Mouse (Mus musculus) splenic B cell, adult 2 months (primary cell): Measurements from ENCODE around the gene Ehmt2.

Experiments
- DNase-seq: peaks from one replicate; pipeline ENCODE4 v3.0.0-alpha.2; 2011; ENCODE audit warnings: low read depth, low spot score
- H3K27me3 ChIP-seq: 2 replicates; pipeline ENCODE4 v1.6.1; 2012; ENCODE audit warnings: mild to moderate bottlenecking, low read length, moderate library complexity, mixed read lengths; ENCODE audit not compliant: control insufficient read depth, poor library complexity, insufficient read depth, severe bottlenecking
- H3K36me3 ChIP-seq: 2 replicates; pipeline ENCODE4 v1.6.1; 2012; ENCODE audit warnings: mild to moderate bottlenecking, low read length, moderate library complexity, mixed read lengths; ENCODE audit not compliant: control insufficient read depth, poor library complexity, insufficient read depth, severe bottlenecking

The Ehmt2 gene

GRCm38 (mm10) chr17:34881683-34882310, 16.5 kb upstream of the Ehmt2 start, which contains the start of gene Gm20547:
Gm20547 (minus strand) TSS chr17:34882042.
- no peaks in the 10 kb centered on the region for H3K36me3 ChIP-seq
- no peaks in the 10 kb centered on the region for H3K27me3 ChIP-seq
- DNase-seq = no peak

- H3K27me3 ChIP-seq = no peaks in the 10 kb centered on the region
- no peak for DNase-seq
- no peaks in the 10 kb centered on the region for H3K36me3 ChIP-seq
Observed at GRCm38 (mm10) chr17:34883332-34883731, 14.9 kb upstream of the Ehmt2 start.

- Histone ChIP-seq H3K27me3 (no peaks in the 10 kb centered on the region), H3K36me3 (no peaks in the 10 kb centered on the region)
- DNase-seq = no peak
Observed at GRCm38 (mm10) chr17:34884704-34885103, 13.6 kb upstream of the Ehmt2 start.

GRCm38 (mm10) chr17:34885615-34886014, 12.7 kb upstream of the Ehmt2 start:
- DNase-seq = no peak
- Histone ChIP-seq H3K27me3 (no peaks in the 10 kb centered on the region), H3K36me3 (no peaks in the 10 kb centered on the region)

DNA sequence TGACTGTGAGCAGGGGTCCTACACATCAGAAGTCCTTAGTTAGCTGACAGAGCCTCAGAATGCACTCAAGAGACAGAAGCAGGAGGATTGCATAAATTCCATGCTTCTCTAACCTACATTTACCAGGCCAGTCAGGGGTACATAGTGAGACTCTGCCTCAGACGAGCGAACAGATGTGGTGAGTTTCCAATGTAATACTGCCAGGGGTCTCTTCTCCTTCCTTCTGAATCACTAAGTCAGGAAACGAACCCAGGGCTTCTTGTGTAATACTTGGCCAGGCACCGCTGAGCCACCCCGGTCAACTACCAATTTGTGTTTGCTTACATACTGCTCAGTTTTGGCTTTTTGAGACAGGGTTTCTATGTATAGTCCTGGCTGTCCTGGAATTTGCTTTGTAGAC, 10.3 kb upstream of the Ehmt2 start:
- Histone ChIP-seq H3K36me3 (no peaks in the 10 kb centered on the region), H3K27me3 (no peaks in the 10 kb centered on the region)
- DNase-seq = no peak

- Histone ChIP-seq H3K27me3 (no peaks in the 10 kb centered on the region), H3K36me3 (no peaks in the 10 kb centered on the region)
- DNase-seq = no peak
Observed at GRCm38 (mm10) chr17:34890074-34890743, 8.1 kb upstream of the Ehmt2 start.

DNA sequence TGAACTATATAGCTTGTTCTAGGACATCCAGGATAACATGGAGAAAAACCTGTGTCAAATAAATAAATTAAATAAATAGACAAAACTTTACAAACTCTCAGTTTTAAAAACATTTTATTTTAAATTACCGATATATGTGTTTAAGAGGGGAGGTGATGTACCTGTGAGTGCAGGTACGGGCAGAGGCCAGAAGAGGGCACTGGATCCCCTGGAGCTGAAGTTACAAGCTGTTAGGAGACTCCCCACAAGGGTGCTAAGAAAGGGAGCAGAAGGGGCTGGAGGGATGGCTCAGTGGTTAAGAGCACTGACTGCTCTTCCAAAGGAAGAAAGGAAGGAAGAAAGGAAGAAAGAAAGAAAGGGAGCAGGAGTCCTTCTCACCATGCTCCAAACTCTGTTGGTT, 6.9 kb upstream of the Ehmt2 start:
- Histone ChIP-seq H3K27me3 (no peaks in the 10 kb centered on the region), H3K36me3 (no peaks in the 10 kb centered on the region)
- peak; percentile 39 for DNase-seq

GRCm38 (mm10) chr17:34893072-34893824, 5.0 kb upstream of the Ehmt2 start:
- no peaks in the 10 kb centered on the region for H3K36me3 ChIP-seq

DNA sequence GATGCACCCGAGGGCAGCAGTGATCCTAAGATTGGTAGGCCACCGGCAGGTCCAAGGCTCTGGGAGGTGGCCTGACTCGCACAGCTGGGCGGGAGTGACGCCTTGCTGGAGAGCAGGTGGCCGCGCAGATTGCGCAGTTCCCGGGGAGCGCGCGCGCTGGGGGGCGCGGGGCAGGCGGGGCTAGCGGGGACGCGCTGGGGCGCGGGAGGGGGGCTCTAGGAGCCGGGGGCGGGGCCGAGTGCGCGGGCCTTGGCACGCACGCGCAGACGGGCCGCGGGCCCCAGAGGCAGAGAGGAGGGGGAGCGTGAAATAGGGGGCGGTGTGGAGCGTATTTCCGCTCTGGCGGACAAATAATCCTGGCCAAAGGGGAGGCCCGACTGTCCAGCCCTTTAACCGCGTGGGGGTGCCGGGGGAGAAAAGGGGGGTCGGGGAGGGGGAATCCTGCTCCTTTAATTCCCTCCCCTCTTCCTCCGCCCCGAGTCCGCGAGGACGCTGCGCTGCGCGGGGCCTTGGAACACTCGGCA, 4.1 kb upstream of the Ehmt2 start:
- no peaks in the 10 kb centered on the region for H3K27me3 ChIP-seq
- no peaks in the 10 kb centered on the region for H3K36me3 ChIP-seq
- peak; percentile 94 for DNase-seq

More at GRCm38 (mm10) chr17:34893072-34893824, 5.0 kb upstream of the Ehmt2 start:
- DNase-seq = no peak
- H3K27me3 ChIP-seq = no peaks in the 10 kb centered on the region

GRCm38 (mm10) chr17:34894801-34895530, 3.3 kb upstream of the Ehmt2 start:
- DNase-seq = peak; percentile 21
- no peaks in the 10 kb centered on the region for H3K27me3 ChIP-seq
- no peaks in the 10 kb centered on the region for H3K36me3 ChIP-seq

DNA sequence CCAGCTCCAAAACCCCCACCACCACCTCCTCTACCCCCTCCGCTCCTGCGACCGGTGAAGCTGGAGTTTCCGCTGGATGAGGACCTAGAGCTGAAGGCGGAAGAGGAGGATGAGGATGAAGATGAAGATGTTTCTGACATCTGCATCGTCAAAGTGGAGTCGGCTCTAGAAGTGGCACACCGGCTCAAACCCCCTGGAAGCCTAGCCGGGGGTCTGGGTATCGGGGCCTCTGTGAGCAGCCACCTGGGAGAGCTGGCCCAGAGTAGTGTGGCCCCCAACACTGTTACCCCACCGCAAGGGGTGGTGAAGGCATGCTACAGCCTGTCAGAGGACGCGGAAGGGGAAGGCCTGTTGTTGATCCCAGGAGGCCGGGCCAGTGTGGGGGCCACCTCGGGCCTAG, 2.5 kb upstream of the Ehmt2 start:
- no peak for DNase-seq
- H3K36me3 ChIP-seq = no peaks in the 10 kb centered on the region
- H3K27me3 ChIP-seq = no peaks in the 10 kb centered on the region

DNA sequence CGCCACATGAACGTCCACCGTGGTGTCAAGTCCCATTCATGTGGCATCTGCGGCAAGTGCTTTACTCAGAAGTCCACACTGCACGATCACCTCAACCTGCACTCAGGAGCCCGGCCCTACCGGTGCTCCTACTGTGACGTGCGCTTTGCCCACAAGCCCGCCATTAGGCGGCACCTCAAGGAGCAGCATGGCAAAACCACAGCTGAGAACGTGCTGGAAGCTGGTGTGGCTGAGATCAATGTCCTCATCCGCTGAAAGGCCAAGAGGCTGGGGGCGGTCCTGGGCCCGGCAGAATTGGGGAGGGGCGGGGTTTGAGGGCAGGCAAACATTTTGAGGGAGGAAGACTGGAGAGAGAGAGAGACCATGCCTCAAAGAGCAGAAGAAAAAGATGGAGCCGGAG, 1.9 kb upstream of the Ehmt2 start:
- no peaks in the 10 kb centered on the region for H3K36me3 ChIP-seq
- DNase-seq = no peak
- no peaks in the 10 kb centered on the region for H3K27me3 ChIP-seq

- no peaks in the 10 kb centered on the region for H3K27me3 ChIP-seq
- peak; percentile 20 for DNase-seq
Observed at GRCm38 (mm10) chr17:34897373-34898159, 703 bp upstream of the Ehmt2 start.

GRCm38 (mm10) chr17:34898706-34899052, 410 bp downstream of the Ehmt2 start:
- Histone ChIP-seq H3K36me3 (0 out of 2 replicates have a peak, but pooled peaks cover 3% of the 10 kb centered on the region), H3K27me3 (no peaks in the 10 kb centered on the region)
- peak; percentile 14 for DNase-seq

More at GRCm38 (mm10) chr17:34897373-34898159, 703 bp upstream of the Ehmt2 start:
- H3K36me3 ChIP-seq = 0 out of 2 replicates have a peak, but pooled peaks cover 1% of the 10 kb centered on the region
